Mouse (Mus musculus): ENCODE measurements around the gene Xxylt1.

The Xxylt1 gene

GRCm38 (mm10) chr16:31024997-31025396 lies 56.2 kb downstream of the Xxylt1 start:
- DNase-seq (ENCODE audit: low read depth, low spot score), result no peak

GRCm38 (mm10) chr16:31024221-31024620 lies 57.0 kb downstream of the Xxylt1 start:
- DNase-seq (ENCODE audit: low read depth, low spot score), result no peak

DNA sequence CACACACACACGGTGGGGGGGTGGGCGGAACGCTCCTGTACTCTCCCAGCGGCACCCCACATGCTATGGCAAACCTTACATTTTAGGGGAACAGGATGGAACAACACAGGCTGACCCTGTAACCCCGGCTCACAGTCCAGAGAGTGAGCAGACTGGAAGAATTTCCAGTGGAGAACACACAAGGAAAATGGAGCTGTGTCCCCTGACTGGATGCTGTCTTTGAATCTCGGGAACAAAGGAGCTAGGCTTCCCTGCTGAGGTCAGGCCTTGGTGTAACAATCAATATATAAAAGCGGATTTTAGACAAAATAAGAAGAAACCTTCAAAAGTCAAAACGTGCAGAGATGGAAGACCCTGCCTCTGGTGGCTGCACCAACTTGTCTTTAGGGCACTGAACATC lies 57.4 kb downstream of the Xxylt1 start:
- DNase-seq (ENCODE audit: low read depth, low spot score), result peak; percentile 54

DNA sequence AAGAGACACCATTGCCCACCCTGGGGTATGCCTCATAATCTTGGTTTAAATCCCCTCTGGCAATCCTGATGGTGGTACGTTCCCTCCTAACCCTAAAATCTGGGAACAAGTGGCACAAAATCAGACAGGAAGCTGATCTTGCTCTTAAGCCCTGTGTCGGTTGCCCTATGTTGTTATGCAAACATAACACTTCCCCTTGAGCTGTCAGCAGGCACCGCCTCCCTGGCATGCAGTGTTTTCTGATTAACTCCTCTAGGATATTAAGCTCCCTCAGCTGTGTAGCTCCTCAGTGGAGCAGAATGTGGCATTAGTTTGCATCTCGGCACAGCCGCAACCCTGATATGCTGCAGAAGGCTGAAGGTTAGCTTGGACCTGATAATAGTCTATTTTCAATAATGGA lies 58.9 kb downstream of the Xxylt1 start:
- DNase-seq (ENCODE audit: low read depth, low spot score), result no peak

GRCm38 (mm10) chr16:31019514-31019913 lies 61.7 kb downstream of the Xxylt1 start:
- no peak for DNase-seq (ENCODE audit: low read depth, low spot score)

DNA sequence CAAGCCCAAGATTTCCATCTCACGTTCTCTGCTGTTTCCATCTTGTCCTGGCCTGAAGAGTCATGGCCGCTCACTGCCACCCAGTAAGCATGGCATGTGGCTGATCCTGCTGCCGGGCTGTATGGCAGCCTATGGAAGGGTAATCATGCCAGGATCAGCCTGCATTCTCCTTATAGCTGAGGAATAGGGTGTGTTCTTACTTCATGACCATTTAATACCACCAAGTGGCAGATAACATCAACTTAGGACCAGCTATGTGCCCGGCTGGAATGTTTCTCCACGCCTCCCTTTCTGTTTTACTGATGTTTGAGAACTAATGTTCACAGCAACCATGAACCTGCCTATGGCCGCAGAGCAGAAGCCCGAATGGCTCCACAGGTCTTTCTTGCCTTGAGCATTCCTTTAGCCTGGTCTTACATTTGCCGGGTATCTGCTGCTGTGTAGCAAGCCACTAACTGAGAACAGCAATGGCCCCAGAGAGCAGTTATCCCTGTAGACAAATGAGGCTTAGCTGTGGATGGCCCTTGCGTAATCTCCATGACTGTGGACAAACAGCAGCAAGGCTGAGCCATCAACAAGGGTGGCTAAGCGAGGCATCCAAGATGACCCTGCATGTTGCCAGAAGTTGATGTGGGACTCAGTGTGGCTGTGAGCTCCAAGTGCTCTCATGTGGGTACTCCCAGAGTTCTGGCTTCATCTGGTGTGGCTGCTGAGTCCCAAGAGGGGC lies 63.4 kb downstream of the Xxylt1 start:
- DNase-seq (ENCODE audit: low read depth, low spot score), result no peak

- DNase-seq (ENCODE audit: low read depth, low spot score), result no peak
Measured at GRCm38 (mm10) chr16:31016669-31017068, 64.6 kb downstream of the Xxylt1 start.

DNA sequence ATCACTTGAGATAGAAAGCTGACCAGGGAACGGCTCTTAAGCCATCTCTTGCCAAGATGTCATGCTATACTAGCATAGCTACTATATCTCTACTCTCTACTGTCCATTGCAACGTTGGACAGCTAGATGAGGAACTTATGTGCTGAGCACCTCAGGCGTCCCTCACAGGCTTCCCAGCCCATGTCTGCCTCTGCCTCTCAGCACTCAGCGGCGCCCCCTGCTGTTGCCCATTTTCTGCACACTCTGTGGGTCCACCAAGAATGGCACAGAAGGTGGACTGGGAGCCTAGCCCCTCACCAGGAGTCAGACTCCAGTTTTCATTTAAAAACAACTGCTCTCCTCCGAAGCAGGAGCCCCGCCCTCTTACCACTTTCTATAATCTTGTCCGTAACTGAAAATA lies 65.1 kb downstream of the Xxylt1 start:
- DNase-seq (ENCODE audit: low read depth, low spot score), result peak; percentile 51

DNA sequence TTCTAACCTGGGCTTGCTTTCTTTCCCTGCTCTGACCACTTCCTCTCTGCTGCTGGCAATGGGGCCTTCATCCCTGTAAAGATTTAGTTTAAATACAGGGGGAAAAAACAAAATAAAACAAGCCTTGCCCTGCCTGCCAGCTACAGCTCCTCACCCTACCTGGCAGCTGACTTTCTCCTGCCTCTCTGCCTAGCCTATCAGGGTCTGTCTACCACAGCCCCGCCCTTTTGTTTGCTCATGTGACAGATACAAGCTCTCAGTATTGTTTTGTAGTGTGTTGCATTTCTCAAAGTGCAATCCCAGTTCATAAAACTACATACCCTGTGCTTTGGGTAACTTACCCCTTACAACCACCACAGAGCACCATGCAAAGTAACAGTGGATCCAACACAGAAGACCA lies 66.0 kb downstream of the Xxylt1 start:
- no peak for DNase-seq (ENCODE audit: low read depth, low spot score)

- DNase-seq (ENCODE audit: low read depth, low spot score), result no peak
Measured at GRCm38 (mm10) chr16:31012236-31012635, 69.0 kb downstream of the Xxylt1 start.

- DNase-seq (ENCODE audit: low read depth, low spot score), result no peak
Measured at GRCm38 (mm10) chr16:31010443-31010842, 70.8 kb downstream of the Xxylt1 start.

DNA sequence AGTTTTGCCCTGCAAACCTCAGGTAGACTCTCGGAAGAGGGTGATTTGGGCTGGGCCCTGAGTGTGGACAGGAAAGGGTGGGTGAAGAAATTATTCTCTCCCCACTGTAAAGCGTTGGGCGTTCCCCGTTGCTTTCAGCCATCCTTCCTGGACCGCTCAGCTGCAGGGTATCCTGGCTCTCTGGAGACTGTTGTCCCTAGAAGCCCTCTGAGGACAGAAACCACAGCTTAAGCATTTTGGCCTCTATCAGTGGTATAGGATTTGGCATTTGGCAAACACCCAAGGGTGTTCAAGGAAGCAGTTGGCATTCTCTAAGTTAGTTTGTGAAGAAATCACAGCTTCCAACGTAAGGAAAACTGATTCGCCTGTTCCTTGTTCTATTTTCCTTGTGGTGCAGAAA lies 72.9 kb downstream of the Xxylt1 start:
- no peak for DNase-seq (ENCODE audit: low read depth, low spot score)

DNA sequence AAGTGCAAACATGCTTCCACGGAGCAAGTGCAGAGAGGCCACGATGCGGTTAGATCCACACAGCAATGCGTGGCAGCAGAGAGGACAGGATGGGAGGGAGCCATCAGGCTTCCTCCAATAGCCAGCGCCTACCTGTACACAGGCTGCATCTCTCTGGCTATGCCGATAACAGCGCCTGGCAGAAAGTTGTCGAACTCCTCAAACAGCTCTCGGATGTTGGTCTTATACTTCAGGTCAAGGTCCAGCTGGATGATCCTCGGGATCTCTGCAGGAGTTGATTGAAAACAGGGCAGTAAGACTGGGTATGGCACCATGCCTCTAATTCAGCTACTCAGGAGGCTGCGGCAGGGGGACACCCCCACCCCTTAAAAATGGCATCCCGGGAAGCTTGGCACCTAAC lies 73.7 kb downstream of the Xxylt1 start:
- DNase-seq (ENCODE audit: low read depth, low spot score), result no peak

- peak; percentile 79 for DNase-seq (ENCODE audit: low read depth, low spot score)
Measured at GRCm38 (mm10) chr16:31005693-31006092, 75.5 kb downstream of the Xxylt1 start.

DNA sequence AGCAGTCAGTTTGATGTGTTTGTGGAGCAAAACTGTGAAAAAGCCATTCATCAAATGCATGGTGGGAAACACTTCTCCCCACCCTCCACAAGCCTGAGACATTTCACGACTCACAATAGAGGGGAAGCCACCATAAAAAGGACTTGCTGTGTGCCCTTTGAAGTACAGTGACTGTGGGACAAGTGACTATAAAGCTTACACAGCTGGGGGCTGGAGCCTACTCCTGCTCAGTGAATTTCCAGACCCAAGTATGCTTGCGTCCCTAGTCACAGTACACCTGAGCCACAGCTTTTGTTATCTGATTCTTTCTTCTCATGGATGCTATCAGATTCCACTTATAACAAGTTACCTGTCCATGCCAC lies 76.9 kb downstream of the Xxylt1 start:
- DNase-seq (ENCODE audit: low read depth, low spot score), result peak; percentile 59

- peak; percentile 59 for DNase-seq (ENCODE audit: low read depth, low spot score)
Measured at GRCm38 (mm10) chr16:31003592-31004320, 77.5 kb downstream of the Xxylt1 start.

- no peak for DNase-seq (ENCODE audit: low read depth, low spot score)
Measured at GRCm38 (mm10) chr16:31002926-31003325, 78.3 kb downstream of the Xxylt1 start.

- DNase-seq (ENCODE audit: low read depth, low spot score), result no peak
Measured at GRCm38 (mm10) chr16:31002117-31002516, 79.1 kb downstream of the Xxylt1 start.

DNA sequence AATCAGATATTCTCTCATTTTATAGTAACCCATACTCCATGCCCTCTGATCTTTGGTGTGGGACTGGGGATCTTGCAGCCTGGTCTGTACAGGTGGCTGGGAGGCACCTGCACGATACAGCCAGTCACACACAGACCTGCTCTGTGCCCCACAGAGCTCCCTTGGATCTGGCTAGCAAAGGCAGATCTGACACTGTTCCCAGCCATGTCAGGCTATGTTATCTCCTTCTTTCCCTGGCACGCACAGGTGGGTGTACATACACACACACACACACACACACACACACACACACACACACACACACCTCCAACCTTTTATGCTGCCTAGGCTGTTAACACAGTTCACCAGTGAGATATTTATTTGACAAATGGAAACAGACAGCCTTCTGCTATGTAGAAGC lies 82.5 kb downstream of the Xxylt1 start:
- no peak for DNase-seq (ENCODE audit: low read depth, low spot score)

GRCm38 (mm10) chr16:30998048-30998447 lies 83.2 kb downstream of the Xxylt1 start:
- no peak for DNase-seq (ENCODE audit: low read depth, low spot score)

DNA sequence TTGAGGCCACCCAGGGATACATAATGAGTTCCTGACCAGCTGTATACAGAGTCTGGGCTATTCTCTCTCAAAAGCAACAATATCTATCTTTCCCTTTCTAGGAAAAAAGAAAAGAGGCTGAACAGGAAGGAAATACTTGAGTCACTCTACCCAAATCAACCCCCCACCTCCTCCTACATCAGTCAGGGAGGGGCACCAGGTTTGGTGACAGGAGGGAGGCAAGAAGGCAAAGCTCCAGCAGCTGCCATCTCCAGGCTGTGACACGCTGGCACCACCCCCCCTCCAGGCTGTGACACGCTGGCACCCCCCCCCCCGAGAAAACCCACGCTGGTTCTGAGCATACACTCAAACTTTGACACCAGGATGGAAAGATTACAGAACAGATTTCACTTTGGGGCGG lies 85.8 kb downstream of the Xxylt1 start:
- no peak for DNase-seq (ENCODE audit: low read depth, low spot score)

GRCm38 (mm10) chr16:30994881-30995280 lies 86.4 kb downstream of the Xxylt1 start:
- DNase-seq (ENCODE audit: low read depth, low spot score), result no peak

- DNase-seq (ENCODE audit: low read depth, low spot score), result no peak
Measured at GRCm38 (mm10) chr16:30994296-30994695, 86.9 kb downstream of the Xxylt1 start.

Data from R1 (cell line).